Mouse (Mus musculus) testis, adult 2 months (tissue): ENCODE data around the gene Phox2a. TPM values are rescaled to one million over a fixed set of nuclear protein-coding genes. Genes with fewer than 3 reads are reported as not detected.
A peak's percentile ranks its signal among the peaks of the same experiment; 100 is the strongest.

Experiments used
- H3K27ac ChIP-seq: fragments of 200-500 bp; 2 replicates; pipeline ENCODE4 v1.5.1; 2012; ENCODE audit warnings: low read depth, low read length; ENCODE audit not compliant: control insufficient read depth, insufficient read depth
- H3K27me3 ChIP-seq: fragments of 200-500 bp; 2 replicates; pipeline ENCODE4 v1.6.1; 2012; ENCODE audit warnings: mild to moderate bottlenecking, low read length, moderate library complexity; ENCODE audit not compliant: control insufficient read depth, insufficient read depth
- H3K36me3 ChIP-seq: fragments of 200-500 bp; 2 replicates; pipeline ENCODE4 v1.6.1; 2012; ENCODE audit warnings: mild to moderate bottlenecking, low read length; ENCODE audit not compliant: control insufficient read depth, insufficient read depth
- H3K4me1 ChIP-seq: fragments of 200-500 bp; 2 replicates; pipeline ENCODE4 v1.6.1; 2012; ENCODE audit warnings: low read length; ENCODE audit not compliant: control insufficient read depth, insufficient read depth
- H3K4me3 ChIP-seq: fragments of 200-500 bp; 2 replicates; pipeline ENCODE4 v1.5.1; 2012; ENCODE audit warnings: low read depth, mild to moderate bottlenecking, low read length, moderate library complexity, mixed read lengths; ENCODE audit not compliant: control insufficient read depth
- CTCF ChIP-seq: fragments of 200-500 bp; IDR thresholded peaks from 2 replicates; pipeline ENCODE4 v1.5.1; 2012; ENCODE audit warnings: low read depth, mild to moderate bottlenecking, inconsistent platforms, low read length, moderate library complexity; ENCODE audit not compliant: control insufficient read depth, insufficient read depth, insufficient replicate concordance
- POLR2A ChIP-seq: fragments of 200-500 bp; IDR thresholded peaks from 2 replicates; pipeline ENCODE4 v1.6.1; 2012; ENCODE audit warnings: low read depth, mild to moderate bottlenecking, inconsistent platforms, low read length, moderate library complexity; ENCODE audit not compliant: control insufficient read depth
- polyA plus RNA-seq: library from polyadenylated mRNA; depleted of rRNA; stranded (reverse); fragments of >200 nt; gene quantifications from 2 replicates; pipeline ENCODE4 v1.2.3, GENCODE M21; 2012; rRNA removed

Phox2a gene
- polyA plus RNA-seq, 1 experiment = 0.16 TPM

DNA sequence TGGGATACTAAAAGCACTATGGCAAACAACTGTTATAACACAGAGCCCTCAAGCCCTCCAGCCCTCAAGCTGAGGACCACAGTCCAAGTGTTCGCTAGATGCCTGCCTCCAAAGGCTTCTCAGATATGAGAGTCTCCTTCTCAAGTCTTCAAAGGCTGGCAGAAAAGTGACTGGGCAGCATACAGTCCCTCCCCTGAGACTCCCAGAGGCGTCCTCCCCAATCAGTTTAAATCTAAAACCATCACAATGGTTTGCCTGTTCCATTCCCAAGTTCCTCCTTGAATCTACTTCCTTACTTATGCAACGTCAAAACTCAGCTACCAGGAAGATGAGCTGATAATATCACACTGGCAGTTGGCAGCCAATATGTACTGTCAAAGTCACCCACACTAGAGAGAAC is 45.3 kb downstream of the Phox2a start, which contains the start of gene Anapc15:
TSS of gene Anapc15 (plus strand) at position 301 of the 400 bp plus-strand sequence.
- TF ChIP-seq POLR2A (no peak), CTCF (no peak)
- no peaks in the 10 kb centered on the region for H3K36me3 ChIP-seq
- H3K4me1 ChIP-seq = peaks cover 4% of the 10 kb centered on the region; the same call in 1 of the 2 replicates
- H3K4me3 ChIP-seq = no peak within 1 kb of the TSS
- no peaks in the 10 kb centered on the region for H3K27me3 ChIP-seq
- no peak within 1 kb of the TSS for H3K27ac ChIP-seq

DNA sequence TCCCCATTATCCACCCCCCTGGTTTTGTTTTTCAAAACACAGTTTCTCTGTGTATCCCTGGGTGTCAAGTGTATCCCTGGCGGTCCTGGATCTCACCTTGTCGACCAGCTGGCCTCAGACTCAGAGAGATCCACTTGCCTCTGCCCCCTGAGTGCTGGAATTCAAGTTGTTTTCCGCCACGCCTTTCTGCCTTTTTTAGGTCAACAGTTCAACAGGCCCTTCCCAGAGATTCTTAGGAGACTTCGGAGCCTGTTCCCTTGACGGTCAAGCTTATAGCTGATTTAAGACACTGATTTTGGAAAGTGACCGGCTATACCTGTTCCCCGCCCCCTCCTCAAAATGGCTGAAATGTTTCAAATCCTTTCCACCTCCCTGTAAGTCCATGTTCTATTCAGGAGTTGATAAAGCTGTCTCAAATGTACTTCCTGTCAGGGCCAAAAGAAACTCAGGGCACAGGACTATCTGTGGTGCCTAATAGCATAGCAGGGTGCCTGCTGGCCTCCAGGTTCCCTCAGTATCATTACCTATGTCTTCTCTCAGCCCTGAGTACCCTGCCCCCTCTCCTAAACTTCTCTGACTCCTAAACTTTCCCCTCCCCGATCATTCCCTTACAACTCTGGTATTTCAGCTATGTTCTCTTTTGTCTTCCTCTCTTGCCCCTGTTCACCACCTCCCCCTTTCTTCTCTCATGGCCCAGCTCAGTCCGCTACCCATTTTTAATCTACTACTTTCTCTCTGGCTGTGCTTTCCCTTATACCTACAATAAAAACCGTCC is 48.6 kb downstream of the Phox2a start:
- H3K27ac ChIP-seq = peak overlapping the region; percentile 78

DNA sequence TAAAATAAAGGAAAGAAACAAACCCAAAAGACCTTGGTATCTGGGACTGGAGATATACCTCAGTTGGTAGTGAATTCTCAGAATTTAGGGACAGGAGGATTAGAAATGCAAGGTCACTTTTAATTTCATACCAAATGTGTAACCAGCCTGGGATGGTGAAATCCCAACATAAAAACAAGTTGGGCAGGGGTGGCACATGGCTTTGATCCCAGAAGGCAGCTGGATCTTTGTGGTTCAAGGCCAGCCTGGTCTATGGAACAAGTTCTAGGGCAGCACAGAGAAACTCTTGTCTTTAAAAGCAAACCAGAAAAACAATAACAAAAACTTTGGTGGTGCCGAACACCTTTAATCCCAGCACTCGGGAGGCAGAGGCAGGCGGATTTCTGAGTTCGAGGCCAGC is 49.4 kb downstream of the Phox2a start:
- H3K27ac ChIP-seq = no peak overlapping the region
- TF ChIP-seq CTCF (no peak), POLR2A (no peak)
- H3K27me3 ChIP-seq = no peaks in the 10 kb centered on the region
- no peaks in the 10 kb centered on the region for H3K36me3 ChIP-seq
- H3K4me1 ChIP-seq = peaks cover 2% of the 10 kb centered on the region; the same call in 1 of the 2 replicates
- H3K4me3 ChIP-seq = no peak overlapping the region

More for the DNA sequence above, 48.6 kb downstream of the Phox2a start:
- no peak overlapping the region for H3K4me3 ChIP-seq
- no peak for TF ChIP-seq POLR2A
- TF ChIP-seq CTCF = no peak
- peaks cover 2% of the 10 kb centered on the region; the same call in 1 of the 2 replicates for H3K4me1 ChIP-seq
- no peaks in the 10 kb centered on the region for H3K27me3 ChIP-seq
- no peaks in the 10 kb centered on the region for H3K36me3 ChIP-seq

DNA sequence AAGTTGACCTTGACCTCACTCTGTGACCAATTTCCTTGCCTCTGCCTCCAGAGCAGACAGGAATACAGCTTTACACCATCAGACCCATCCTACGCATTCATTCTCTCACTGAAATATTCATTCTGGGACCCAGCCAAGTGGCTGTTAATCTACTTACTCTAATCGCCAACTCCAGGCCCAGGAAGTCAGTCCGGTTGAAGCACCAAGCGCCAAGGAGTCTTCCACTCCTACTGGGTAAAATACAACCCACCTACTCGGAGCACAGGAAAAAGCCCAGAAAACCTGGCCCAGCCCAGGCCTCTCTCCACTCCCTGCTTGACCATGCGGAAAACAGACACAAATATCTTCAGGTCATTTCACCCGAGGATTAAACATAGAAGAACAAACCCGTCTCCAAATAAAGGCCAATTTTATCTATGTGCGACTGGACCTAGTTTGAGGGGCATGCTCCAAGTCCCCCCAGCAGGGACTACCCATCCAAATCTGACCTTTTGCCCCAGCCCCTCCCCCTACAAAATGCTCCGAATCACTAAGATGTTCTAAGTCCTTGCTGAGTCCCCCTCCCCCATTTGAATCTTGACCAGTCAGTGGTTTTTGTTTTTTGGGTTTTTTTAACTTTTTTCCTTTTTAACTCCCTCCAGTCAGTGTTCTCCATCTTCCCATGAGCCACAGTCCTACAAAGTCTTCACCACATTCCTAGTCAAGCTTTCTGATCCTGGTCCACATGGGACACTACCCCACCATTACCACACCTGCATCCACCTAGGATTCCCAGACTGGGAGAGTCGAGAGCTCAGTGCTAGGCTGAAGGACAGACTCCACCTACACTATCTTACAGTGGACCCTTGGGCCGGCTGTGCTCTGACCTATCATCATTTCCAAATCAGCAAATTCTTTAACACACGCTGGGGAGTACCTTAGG is 50.4 kb downstream of the Phox2a start:
- TF ChIP-seq POLR2A (no peak), CTCF (no peak)
- H3K4me3 ChIP-seq = no peak overlapping the region
- H3K4me1 ChIP-seq = peaks cover 2% of the 10 kb centered on the region; the same call in 1 of the 2 replicates
- H3K36me3 ChIP-seq = no peaks in the 10 kb centered on the region
- H3K27ac ChIP-seq = peak overlapping the region; percentile 56; the same call in 1 of the 2 replicates
- no peaks in the 10 kb centered on the region for H3K27me3 ChIP-seq

DNA sequence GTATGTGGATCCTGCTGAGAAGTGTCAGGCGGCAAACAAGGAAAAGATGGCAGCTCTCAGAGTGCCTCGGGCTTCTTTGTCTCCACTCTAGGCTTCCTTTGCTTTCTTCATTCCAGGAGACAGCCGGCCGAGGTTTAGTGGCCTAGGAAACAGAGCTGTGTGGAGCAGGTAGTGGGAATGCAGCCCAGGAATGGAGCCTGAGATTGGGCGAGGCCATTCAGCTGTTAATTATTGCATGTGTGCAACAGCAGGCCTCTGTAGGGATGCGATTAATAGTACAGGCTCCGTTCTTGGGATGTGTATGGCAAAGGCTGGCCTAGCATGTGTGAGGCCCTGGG is 51.0 kb downstream of the Phox2a start:
- H3K4me1 ChIP-seq = peaks cover 2% of the 10 kb centered on the region; the same call in 1 of the 2 replicates
- TF ChIP-seq CTCF (no peak), POLR2A (no peak)
- no peaks in the 10 kb centered on the region for H3K27me3 ChIP-seq
- H3K27ac ChIP-seq = no peak overlapping the region
- H3K36me3 ChIP-seq = no peaks in the 10 kb centered on the region
- no peak overlapping the region for H3K4me3 ChIP-seq

DNA sequence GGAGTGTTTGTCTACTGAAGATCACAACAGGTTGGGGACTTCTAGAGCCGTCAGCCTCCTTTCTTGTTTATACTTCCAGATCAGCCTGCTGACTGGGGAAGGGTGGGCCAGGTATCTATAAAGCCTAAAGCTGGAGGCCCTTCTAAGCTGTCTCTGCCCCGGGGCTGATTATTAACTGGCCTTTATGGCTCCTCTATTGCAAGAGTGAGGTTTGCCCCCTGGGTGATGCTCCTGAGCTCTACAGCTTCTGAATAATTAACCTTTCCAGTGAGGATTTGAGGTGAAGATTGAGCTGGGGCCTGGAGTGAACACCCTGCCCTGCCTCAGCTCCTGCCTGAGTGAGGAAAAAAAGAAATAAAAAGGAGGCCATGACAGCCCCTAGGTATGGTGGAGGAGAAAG is 52.5 kb downstream of the Phox2a start, which contains the start of gene Folr1:
TSS of gene Folr1 (minus strand) at position 160 of the 400 bp plus-strand sequence.
- TF ChIP-seq CTCF = no peak
- no peak within 1 kb of the TSS for H3K4me3 ChIP-seq
- no peaks in the 10 kb centered on the region for H3K36me3 ChIP-seq
- no peaks in the 10 kb centered on the region for H3K27me3 ChIP-seq
- peaks cover 2% of the 10 kb centered on the region; the same call in 1 of the 2 replicates for H3K4me1 ChIP-seq
- 0 out of 2 replicates have a peak within 1 kb of the TSS, but pooled peaks have one; percentile 30 for H3K27ac ChIP-seq

DNA sequence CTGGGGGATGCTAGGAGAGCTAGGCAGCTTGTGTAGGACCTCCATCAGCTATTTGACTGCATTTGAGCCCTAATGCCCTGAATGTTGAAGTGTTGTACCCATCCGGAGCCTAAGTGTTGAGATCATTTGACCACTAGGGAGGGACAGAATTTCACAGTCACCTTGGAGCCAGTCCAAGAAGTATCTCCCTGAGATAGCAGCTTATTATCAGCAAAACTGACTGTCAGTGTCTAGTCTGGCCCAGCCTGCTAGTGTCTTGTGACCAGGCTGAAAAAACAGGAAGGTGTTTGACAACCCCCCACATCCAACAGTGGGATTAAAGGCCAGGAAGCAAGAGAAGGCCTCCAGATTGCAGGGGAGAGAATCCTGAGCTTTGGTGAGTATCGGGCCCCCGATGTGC is 53.2 kb downstream of the Phox2a start:
- Histone ChIP-seq H3K4me3 (no peak overlapping the region), H3K36me3 (no peaks in the 10 kb centered on the region), H3K4me1 (peaks cover 2% of the 10 kb centered on the region; the same call in 1 of the 2 replicates), H3K27ac (0 out of 2 replicates have a peak overlapping the region, but pooled peaks have one; percentile 30), H3K27me3 (no peaks in the 10 kb centered on the region)
- no peak for TF ChIP-seq CTCF
- TF ChIP-seq POLR2A = no peak

Other genes starting within 250 kb of the Phox2a start
- 0.04 TPM in 1 of 2 replicates, not detected in the other for gene Art2b, start 232.7 kb upstream of the Phox2a start, polyA plus RNA-seq
- gene Clpb, start 154.7 kb upstream of the Phox2a start, polyA plus RNA-seq = 866 and 869 TPM in 2 replicates
- 27.7 and 37.2 TPM in 2 replicates for gene Inppl1, start 19.9 kb downstream of the Phox2a start, polyA plus RNA-seq
- 2.7 and 3.7 TPM in 2 replicates for gene Folr2, start 38.9 kb downstream of the Phox2a start, polyA plus RNA-seq
- 82.5 and 83.4 TPM in 2 replicates for gene Anapc15, start 45.4 kb downstream of the Phox2a start, polyA plus RNA-seq
- 25.5 and 28.5 TPM in 2 replicates for gene Folr1, start 52.5 kb downstream of the Phox2a start, polyA plus RNA-seq
- 52.2 and 53.8 TPM in 2 replicates for gene Lamtor1, start 87.6 kb downstream of the Phox2a start, polyA plus RNA-seq
- 1.4 and 2.0 TPM in 2 replicates for gene Tomt, start 88.0 kb downstream of the Phox2a start, polyA plus RNA-seq
- gene Lrrc51, start 115.6 kb downstream of the Phox2a start, polyA plus RNA-seq = 1,236 and 1,353 TPM in 2 replicates
- gene Numa1, start 115.8 kb downstream of the Phox2a start, polyA plus RNA-seq = 20.8 and 21.9 TPM in 2 replicates
- 3.3 and 4.2 TPM in 2 replicates for gene Il18bp, start 200.4 kb downstream of the Phox2a start, polyA plus RNA-seq
- gene Rnf121, start 247.2 kb downstream of the Phox2a start, polyA plus RNA-seq = 34.9 and 38.0 TPM in 2 replicates
- 47.9 and 54.6 TPM in 2 replicates for gene Xndc1, start 247.2 kb downstream of the Phox2a start, polyA plus RNA-seq
- gene Xntrpc, start 247.4 kb downstream of the Phox2a start, polyA plus RNA-seq = 5.5 and 7.4 TPM in 2 replicates